Mouse (Mus musculus) liver, postnatal 0 days (tissue): Measurements from ENCODE around the gene Gabrg3. TPM values are rescaled to one million over a fixed set of nuclear protein-coding genes. Genes with fewer than 3 reads are reported as not detected.

Experiments
- ATAC-seq: fragments of 200-750 bp; cut with Nextera tagmentation; 2 replicates; pipeline ENCODE4 v1.8.0; 2017; ENCODE audit warnings: mild to moderate bottlenecking, moderate library complexity
- DNase-seq: peaks from one replicate; pipeline ENCODE4 v3.0.0-alpha.2; 2016
- H3K27ac ChIP-seq: fragments of 300-500 bp; sonication (generic); 2 replicates; pipeline ENCODE4 v1.5.1; 2014; ENCODE audit warnings: antibody characterized with exemption, moderate library complexity, mild to moderate bottlenecking, low read depth
- H3K27me3 ChIP-seq: fragments of 300-500 bp; sonication (generic); 2 replicates; pipeline ENCODE4 v1.6.1; 2014; ENCODE audit warnings: low read length, control low read depth, mixed read lengths; ENCODE audit not compliant: insufficient read depth
- H3K36me3 ChIP-seq: fragments of 300-500 bp; sonication (generic); replicated peaks from 2 replicates; pipeline ENCODE4 v1.6.1; 2014; ENCODE audit warnings: mild to moderate bottlenecking, control low read depth, low read length, moderate library complexity, mixed read lengths; ENCODE audit not compliant: insufficient read depth
- H3K4me1 ChIP-seq: fragments of 300-500 bp; sonication (generic); 2 replicates; pipeline ENCODE4 v1.6.1; 2014; ENCODE audit warnings: antibody characterized with exemption, mild to moderate bottlenecking, control low read depth; ENCODE audit not compliant: insufficient read depth
- H3K4me2 ChIP-seq: fragments of 300-500 bp; sonication (generic); 2 replicates; pipeline ENCODE4 v1.6.1; 2014; ENCODE audit warnings: low read depth, mild to moderate bottlenecking, low read length, moderate library complexity, mixed read lengths
- H3K4me3 ChIP-seq: fragments of 300-500 bp; sonication (generic); 2 replicates; pipeline ENCODE4 v1.5.1; 2014; ENCODE audit warnings: low read depth, low read length
- H3K9ac ChIP-seq: fragments of 300-500 bp; sonication (generic); replicated peaks from 2 replicates; pipeline ENCODE4 v1.6.1; 2014; ENCODE audit warnings: mild to moderate bottlenecking, moderate library complexity
- H3K9me3 ChIP-seq: fragments of 300-500 bp; sonication (generic); 2 replicates; pipeline ENCODE4 v1.6.1; 2016; ENCODE audit warnings: mild to moderate bottlenecking, control low read depth, low read length, mixed read lengths
- CTCF ChIP-seq: sonication (generic); IDR thresholded peaks from 2 replicates; pipeline ENCODE4 v1.5.1; 2016; ENCODE audit warnings: antibody characterized with exemption, low read depth
- EP300 ChIP-seq: IDR thresholded peaks from 2 replicates; pipeline ENCODE4 v1.6.1; 2016; ENCODE audit warnings: antibody characterized with exemption, low read depth, mild to moderate bottlenecking
- WGBS: fragments of 180-500 bp; shearing (Covaris S2); extraction: QIAGEN DNeasy Blood & Tissue Kit; methylation state at CpG from one replicate; pipeline ENCODE4 v1.1.7; 2014; ENCODE audit not compliant: insufficient replicate concordance; 5-methylcytosine and 5-hydroxymethylcytosine counted together
- polyA plus RNA-seq: library from polyadenylated mRNA; unstranded; fragments of >200 nt; fragmentation: Nextera tagmentation; extraction: Ambion mirVana; gene quantifications from 2 replicates; pipeline ENCODE4 v1.2.1, GENCODE M21; 2015

Gabrg3 gene
- polyA plus RNA-seq, result 0.01 TPM in 1 of 2 replicates, not detected in the other

GRCm38 (mm10) chr7:57386517-57387340, at the start of gene Gabrg3:
Gene Gabrg3 (minus strand): TSS chr7:57387188.
- H3K27me3 ChIP-seq, result peaks cover 11% of the 10 kb centered on the region
- WGBS, result 3% methylated on average over 59 of the region's 71 CpGs
- peak within 1 kb of the TSS; percentile 23; the same call in 1 of the 2 replicates for H3K4me2 ChIP-seq
- H3K9ac ChIP-seq, result no peak within 1 kb of the TSS
- H3K4me1 ChIP-seq, result no peaks in the 10 kb centered on the region
- TF ChIP-seq EP300, result no peak
- ATAC-seq (no peak), DNase-seq (no peak)
- no peak within 1 kb of the TSS for H3K27ac ChIP-seq
- no peaks in the 10 kb centered on the region for H3K9me3 ChIP-seq
- H3K36me3 ChIP-seq, result no peaks in the 10 kb centered on the region
- no peak within 1 kb of the TSS for H3K4me3 ChIP-seq

GRCm38 (mm10) chr7:57422675-57423074, 35.7 kb upstream of the Gabrg3 start:
- Histone ChIP-seq H3K4me1 (no peaks in the 10 kb centered on the region), H3K4me2 (no peak overlapping the region), H3K27ac (no peak overlapping the region), H3K36me3 (no peaks in the 10 kb centered on the region), H3K9ac (no peak overlapping the region), H3K4me3 (no peak overlapping the region), H3K27me3 (no peaks in the 10 kb centered on the region), H3K9me3 (no peaks in the 10 kb centered on the region)
- TF ChIP-seq CTCF (no peak), EP300 (no peak)
- WGBS, result 77% methylated on average over 1 of the region's 1 CpGs
- ATAC-seq (no peak), DNase-seq (no peak)

GRCm38 (mm10) chr7:57421044-57421443, 34.1 kb upstream of the Gabrg3 start:
- Histone ChIP-seq H3K27ac (no peak overlapping the region), H3K36me3 (no peaks in the 10 kb centered on the region), H3K9me3 (no peaks in the 10 kb centered on the region), H3K27me3 (no peaks in the 10 kb centered on the region), H3K4me2 (no peak overlapping the region), H3K4me1 (no peaks in the 10 kb centered on the region), H3K9ac (no peak overlapping the region), H3K4me3 (no peak overlapping the region)
- no peak for TF ChIP-seq CTCF
- 57% methylated on average over 1 of the region's 1 CpGs for WGBS
- DNase-seq (no peak), ATAC-seq (no peak)

DNA sequence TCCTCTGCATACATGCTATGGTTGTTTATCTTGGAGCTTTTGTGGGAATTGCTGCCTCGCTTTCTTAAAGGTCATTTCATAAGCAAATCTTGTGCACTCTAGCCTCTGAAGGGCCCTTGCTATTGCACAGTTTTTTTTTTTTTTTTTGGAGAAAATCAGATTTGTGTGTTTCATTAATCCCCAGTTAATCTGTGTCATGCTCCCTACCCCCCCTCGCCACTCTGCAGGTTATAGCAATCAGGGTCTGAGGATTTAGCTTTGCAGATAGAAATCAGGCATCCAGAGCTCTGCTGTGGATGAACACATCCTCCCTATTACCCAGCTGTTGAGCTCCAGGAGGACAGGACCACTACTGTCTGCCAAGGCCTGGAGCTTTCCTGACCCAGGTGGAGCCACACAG, 32.4 kb upstream of the Gabrg3 start, which contains the start of gene Gabrb3:
TSS of gene Gabrb3 (plus strand) at position 301 of the 400 bp plus-strand sequence.
- Histone ChIP-seq H3K4me1 (no peaks in the 10 kb centered on the region), H3K27ac (no peak within 1 kb of the TSS), H3K9ac (no peak within 1 kb of the TSS), H3K36me3 (no peaks in the 10 kb centered on the region), H3K4me3 (no peak within 1 kb of the TSS), H3K27me3 (no peaks in the 10 kb centered on the region), H3K4me2 (no peak within 1 kb of the TSS), H3K9me3 (no peaks in the 10 kb centered on the region)
- TF ChIP-seq EP300 (no peak), CTCF (no peak)
- 61% methylated on average over 2 of the region's 2 CpGs for WGBS
- no peak for DNase-seq
- no peak for ATAC-seq

DNA sequence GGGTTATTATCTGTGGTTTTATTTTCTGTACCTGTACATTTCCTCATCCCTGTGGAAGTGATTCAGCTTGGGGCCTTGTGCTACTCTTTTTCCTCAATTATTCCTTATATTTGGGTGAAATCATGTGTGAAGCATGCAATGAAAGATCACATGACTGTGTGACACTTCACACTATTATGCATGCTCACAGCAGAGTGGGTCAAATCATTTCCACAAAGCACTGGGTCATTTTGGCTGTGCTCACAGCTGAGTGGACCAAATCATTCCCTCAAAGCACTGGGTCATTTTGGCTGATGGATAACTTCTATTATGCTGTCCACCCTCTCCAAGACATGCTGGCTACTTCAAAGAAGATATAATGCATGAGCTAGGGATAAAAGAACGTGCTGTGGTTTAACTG, 25.9 kb upstream of the Gabrg3 start:
- H3K27ac ChIP-seq, result no peak overlapping the region
- no peaks in the 10 kb centered on the region for H3K36me3 ChIP-seq
- H3K4me1 ChIP-seq, result no peaks in the 10 kb centered on the region
- ATAC-seq (no peak), DNase-seq (no peak)
- 29% methylated on average over 1 of the region's 1 CpGs for WGBS
- no peaks in the 10 kb centered on the region for H3K27me3 ChIP-seq
- H3K9me3 ChIP-seq, result no peaks in the 10 kb centered on the region
- TF ChIP-seq EP300 (no peak), CTCF (no peak)
- H3K9ac ChIP-seq, result no peak overlapping the region
- H3K4me3 ChIP-seq, result no peak overlapping the region
- no peak overlapping the region for H3K4me2 ChIP-seq

GRCm38 (mm10) chr7:57411163-57411562, 24.2 kb upstream of the Gabrg3 start:
- Histone ChIP-seq H3K27ac (no peak overlapping the region), H3K27me3 (no peaks in the 10 kb centered on the region), H3K4me2 (no peak overlapping the region), H3K9me3 (no peaks in the 10 kb centered on the region), H3K4me3 (no peak overlapping the region), H3K9ac (no peak overlapping the region), H3K36me3 (no peaks in the 10 kb centered on the region), H3K4me1 (no peaks in the 10 kb centered on the region)
- no peak for ATAC-seq
- DNase-seq, result no peak
- TF ChIP-seq CTCF, result no peak
- no peak for TF ChIP-seq EP300
- WGBS, result 66% methylated on average over 4 of the region's 4 CpGs
